Mouse (Mus musculus) mouse embryonic stem cell (cell line): ENCODE data around the gene 9530068E07Rik.

Source experiments
- in situ Hi-C, 2 experiments: fragments of 300-500 bp; cut with MboI; formaldehyde crosslinking; loops; 1 replicate in 1 of 2; 3 replicates in 1 of 2; pipeline ENCODE4 v1.14.3; 2019 to 2020; ENCODE audit warnings: low sequenced_read_pairs in 2 of 2, low pct_unique_long_range_greater_than_20kb in 1 of 2, mixed read lengths in 1 of 2; ENCODE audit not compliant: unreplicated experiment in 1 of 2

Gene 9530068E07Rik

DNA sequence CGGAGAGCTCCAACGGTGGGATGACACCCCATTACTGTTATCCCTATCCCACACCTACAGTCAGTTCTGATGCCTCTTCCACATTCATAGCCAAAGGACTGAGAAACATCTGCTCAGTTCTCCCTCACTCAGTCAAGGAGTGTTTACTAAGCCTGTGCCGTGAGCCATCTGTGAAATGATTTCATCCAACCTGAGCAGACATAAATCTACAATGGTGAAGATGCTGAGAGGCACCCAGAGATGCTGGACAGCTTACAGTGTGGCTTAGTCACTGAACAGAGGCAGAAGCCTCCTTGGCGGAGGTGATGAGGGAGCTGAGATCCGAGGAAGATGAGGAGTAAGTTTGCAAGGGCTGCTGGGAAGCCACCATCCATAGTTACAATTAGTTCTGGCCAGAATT lies 62.1 kb downstream of the 9530068E07Rik start:
- in situ Hi-C loops: no loop called here
